Mouse (Mus musculus) right cerebral cortex, adult 18-20 months (tissue): ENCODE data around the gene Myo5a.
A peak's percentile ranks its signal among the peaks of the same experiment; 100 is the strongest.

Experiments used
- DNase-seq: peaks from one replicate; pipeline ENCODE4 v3.0.0; 2022; ENCODE audit warnings: mixed read lengths

Gene Myo5a

GRCm38 (mm10) chr9:75072361-75072760, 1.5 kb downstream of the Myo5a start:
- no peak for DNase-seq

DNA sequence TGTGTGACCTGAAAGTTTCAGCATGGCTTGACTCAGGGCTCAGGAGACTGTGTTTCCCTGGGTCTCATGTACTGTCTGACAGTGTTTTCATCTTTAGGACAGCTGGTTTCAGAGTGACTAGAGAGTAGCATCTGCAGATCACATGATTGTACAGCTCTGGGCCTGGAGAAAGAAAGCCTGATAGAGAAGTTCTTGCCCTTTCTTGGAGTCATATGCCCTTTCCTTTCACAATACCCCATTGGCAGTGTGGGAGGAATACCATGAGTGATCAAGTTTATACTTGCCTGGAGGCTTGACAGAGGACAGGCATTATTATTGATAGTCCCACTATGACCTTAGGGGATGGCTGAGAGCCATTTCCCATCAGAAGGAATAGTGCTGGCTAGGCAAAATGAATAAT, 6.4 kb downstream of the Myo5a start:
- DNase-seq: no peak

- no peak for DNase-seq
Measured at GRCm38 (mm10) chr9:75085242-75085824, 14.5 kb downstream of the Myo5a start.

- DNase-seq: no peak
Measured at GRCm38 (mm10) chr9:75087823-75088222, 17.0 kb downstream of the Myo5a start.

GRCm38 (mm10) chr9:75089285-75089684, 18.5 kb downstream of the Myo5a start:
- no peak for DNase-seq

- DNase-seq: no peak
Measured at GRCm38 (mm10) chr9:75092134-75092533, 21.3 kb downstream of the Myo5a start.

DNA sequence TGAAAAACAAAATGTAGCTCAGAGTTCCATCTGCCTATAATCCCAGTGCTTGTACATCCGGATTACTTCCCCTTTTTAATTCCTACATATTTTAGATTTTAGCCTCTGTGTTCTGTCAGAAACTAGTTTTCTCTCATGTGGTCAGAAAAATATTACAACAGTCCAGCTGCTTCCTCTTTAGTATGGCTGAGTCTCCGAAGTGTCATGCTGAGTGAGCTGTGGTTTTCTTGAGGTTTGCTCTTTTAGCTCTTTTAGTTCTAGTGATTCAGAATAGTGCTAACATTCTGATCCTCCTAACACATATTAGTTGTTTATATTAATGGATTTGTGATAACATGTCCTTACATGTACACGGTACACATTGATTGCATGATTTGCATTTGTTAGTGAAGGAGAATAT, 23.9 kb downstream of the Myo5a start:
- DNase-seq: no peak

DNA sequence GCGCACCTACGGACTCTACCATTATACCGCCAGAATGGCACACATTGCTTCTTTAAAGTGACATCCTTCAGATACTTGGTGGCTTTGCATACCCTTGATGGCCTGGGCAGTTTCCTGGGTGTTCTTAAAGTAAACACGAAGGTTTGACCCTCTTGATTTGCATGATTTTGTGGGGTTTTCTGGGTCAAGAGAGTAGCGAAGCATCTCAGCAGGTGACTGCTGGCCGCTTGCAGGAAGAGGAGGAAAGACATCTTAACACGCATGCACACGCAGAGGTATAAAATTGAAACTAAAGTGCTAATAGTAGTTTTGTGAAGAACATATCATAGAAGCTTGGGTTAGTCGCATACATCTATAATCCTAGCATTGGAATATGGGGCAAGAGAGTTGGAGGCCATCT, 28.1 kb downstream of the Myo5a start:
- no peak for DNase-seq

- DNase-seq: no peak
Measured at GRCm38 (mm10) chr9:75100157-75100781, 29.5 kb downstream of the Myo5a start.

DNA sequence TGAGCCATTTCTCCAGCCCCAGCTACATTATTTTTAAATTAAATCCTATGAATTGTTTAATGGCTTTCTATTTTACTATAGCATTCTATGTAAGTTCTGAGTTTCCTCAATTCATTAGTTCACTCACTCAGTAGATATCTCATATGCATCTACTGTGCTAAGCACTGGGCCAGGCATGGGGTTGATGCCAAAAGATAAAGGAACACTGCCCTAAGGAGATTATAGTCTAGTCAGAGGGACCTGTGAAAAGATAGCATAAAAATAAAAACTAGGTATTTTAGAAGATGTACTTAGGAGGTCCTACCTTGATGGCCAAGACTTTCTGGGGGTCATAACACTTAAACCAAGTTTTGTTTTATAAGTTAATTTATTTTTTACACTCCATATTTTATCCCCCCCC, 31.3 kb downstream of the Myo5a start:
- no peak for DNase-seq

- DNase-seq: no peak
Measured at GRCm38 (mm10) chr9:75116571-75117177, 45.9 kb downstream of the Myo5a start.

- DNase-seq: peak; percentile 35
Measured at GRCm38 (mm10) chr9:75121126-75121525, 50.3 kb downstream of the Myo5a start.

- no peak for DNase-seq
Measured at GRCm38 (mm10) chr9:75124201-75124721, 53.4 kb downstream of the Myo5a start.

- DNase-seq: no peak
Measured at GRCm38 (mm10) chr9:75130553-75130952, 59.7 kb downstream of the Myo5a start.

DNA sequence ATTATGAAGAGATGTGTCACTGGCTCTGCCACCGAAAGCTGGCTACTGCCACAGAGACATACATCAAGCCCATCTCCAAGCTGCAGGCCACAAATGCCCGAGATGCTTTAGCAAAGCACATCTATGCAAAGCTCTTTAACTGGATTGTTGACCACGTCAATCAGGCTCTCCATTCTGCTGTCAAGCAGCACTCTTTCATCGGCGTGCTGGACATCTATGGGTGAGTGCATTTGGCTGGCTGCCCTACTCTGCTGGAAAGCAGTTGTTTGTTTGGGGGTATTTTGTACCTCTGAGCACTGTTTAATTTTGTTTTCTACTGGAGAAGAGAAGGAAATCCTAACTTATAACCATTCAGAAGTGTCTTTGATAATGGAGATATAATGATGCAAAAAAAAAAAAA, 76.1 kb downstream of the Myo5a start:
- no peak for DNase-seq

GRCm38 (mm10) chr9:75160525-75160924, 89.7 kb downstream of the Myo5a start:
- no peak for DNase-seq

DNA sequence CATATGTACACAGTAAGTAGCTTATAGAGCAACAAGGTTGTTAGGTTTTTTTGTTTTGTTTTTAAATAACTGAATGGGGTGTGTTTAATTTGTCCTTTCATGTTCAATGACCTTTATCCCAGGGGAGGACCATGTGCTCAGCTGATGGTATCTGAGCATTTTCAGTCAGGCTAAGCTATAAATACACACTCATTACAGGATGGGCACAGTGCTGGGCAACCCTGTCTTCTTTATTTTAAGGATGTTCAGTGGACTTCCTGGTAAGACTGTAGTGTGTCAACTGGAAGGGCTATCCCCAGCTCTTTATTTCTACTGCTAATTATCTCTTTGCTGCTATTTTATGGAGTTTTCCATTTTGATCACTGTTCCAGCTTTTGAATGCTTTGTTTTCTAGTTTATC, 92.8 kb downstream of the Myo5a start:
- no peak for DNase-seq

GRCm38 (mm10) chr9:75171721-75172120, 100.9 kb downstream of the Myo5a start:
- DNase-seq: no peak

DNA sequence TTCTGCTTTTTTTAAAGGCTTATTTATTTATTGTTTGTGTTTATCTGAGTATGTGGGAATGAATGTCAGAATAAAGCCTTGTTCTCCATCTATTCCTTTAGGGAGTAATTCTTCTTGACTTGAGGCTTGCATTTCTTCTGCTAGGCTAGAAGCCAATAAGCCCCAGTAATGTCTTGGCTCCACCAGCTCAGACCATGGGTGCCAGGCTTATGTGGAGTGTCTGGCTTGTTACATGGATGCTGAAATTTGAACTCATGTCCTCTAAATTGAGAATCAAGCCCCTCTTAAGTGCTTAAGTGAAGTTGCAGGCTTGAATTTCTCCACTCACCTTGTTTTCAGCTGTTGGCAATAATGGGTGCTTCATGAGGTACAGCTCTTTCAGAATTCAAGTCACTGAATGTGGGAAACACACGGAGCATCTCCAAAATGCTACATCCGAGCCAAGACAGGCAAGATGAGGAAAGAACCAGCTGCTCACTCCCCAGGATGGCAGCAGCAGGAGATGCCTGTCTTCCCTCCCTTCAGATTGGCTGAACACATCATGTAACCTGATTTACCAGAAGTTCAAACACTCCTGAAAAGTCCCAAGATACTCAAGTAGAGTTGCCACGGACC, 116.9 kb downstream of the Myo5a start:
- no peak for DNase-seq

GRCm38 (mm10) chr9:75193858-75194257, 123.0 kb downstream of the Myo5a start:
- no peak for DNase-seq

DNA sequence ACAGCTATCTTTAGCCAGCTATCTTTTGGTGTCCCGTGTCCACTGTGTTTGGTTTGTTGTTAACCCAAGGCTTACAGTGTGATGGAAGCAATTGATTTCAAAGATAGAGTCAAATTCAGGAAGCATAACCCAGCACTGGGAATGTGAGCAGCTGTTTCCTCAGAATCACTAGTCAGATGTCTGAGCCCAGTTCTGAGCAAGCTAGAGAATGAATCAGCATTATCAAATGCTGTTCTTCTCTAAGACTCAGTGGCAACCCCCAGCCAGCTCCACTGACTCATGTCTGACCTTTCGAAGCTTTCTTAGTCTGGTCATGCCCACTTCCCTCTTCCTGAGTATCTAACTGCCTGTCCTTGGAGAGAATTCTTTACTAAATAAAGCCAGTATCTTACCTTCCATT, 125.5 kb downstream of the Myo5a start:
- peak; percentile 79 for DNase-seq

- peak; percentile 65 for DNase-seq
Measured at GRCm38 (mm10) chr9:75197297-75197696, 126.5 kb downstream of the Myo5a start.

- no peak for DNase-seq
Measured at GRCm38 (mm10) chr9:75201506-75201905, 130.7 kb downstream of the Myo5a start.

GRCm38 (mm10) chr9:75202036-75202435, 131.2 kb downstream of the Myo5a start:
- no peak for DNase-seq
